Mouse (Mus musculus): ENCODE measurements around the gene Lpar5.
A peak's percentile ranks its signal among the peaks of the same experiment; 100 is the strongest.
"Not testable (repeated sequence)": the region's sequence is repeated elsewhere in the genome, so short reads cannot be mapped to it uniquely, and the experiment has no call there.

The Lpar5 gene

GRCm38 (mm10) chr6:125067571-125067995, at the start of gene Lpar5:
Gene Lpar5, plus strand, starts transcription at chr6:125067920.
- DNase-seq (ENCODE audit: low spot score in 2 of 2): peak; percentile 65 to 79

GRCm38 (mm10) chr6:125030532-125030931, 37.2 kb upstream of the Lpar5 start:
- DNase-seq (ENCODE audit: low spot score in 2 of 2): peak; percentile 61 to 76

- DNase-seq (ENCODE audit: low spot score in 2 of 2): no peak
These were observed 36.1 kb upstream of the Lpar5 start for GRCm38 (mm10) chr6:125031604-125032003.

GRCm38 (mm10) chr6:125038666-125039065, 29.1 kb upstream of the Lpar5 start:
- no peak for DNase-seq (ENCODE audit: low spot score in 2 of 2)

GRCm38 (mm10) chr6:125039131-125039530, 28.6 kb upstream of the Lpar5 start:
- DNase-seq (ENCODE audit: low spot score in 2 of 2): no peak

- peak; percentile 85 to 90 for DNase-seq (ENCODE audit: low spot score in 2 of 2)
These were observed 28.1 kb upstream of the Lpar5 start, which contains the start of gene Ing4 for GRCm38 (mm10) chr6:125039533-125040153. Gene Ing4, plus strand, starts transcription at chr6:125039760.

GRCm38 (mm10) chr6:125040221-125040620, 27.5 kb upstream of the Lpar5 start:
- no peak for DNase-seq (ENCODE audit: low spot score in 2 of 2)

GRCm38 (mm10) chr6:125041047-125041446, 26.7 kb upstream of the Lpar5 start:
- peak in 1 of 2 experiments; percentile 16 for DNase-seq (ENCODE audit: low spot score in 2 of 2)

- DNase-seq (ENCODE audit: low spot score in 2 of 2): no peak
These were observed 25.6 kb upstream of the Lpar5 start for GRCm38 (mm10) chr6:125042081-125042480.

- peak; percentile 53 to 77 for DNase-seq (ENCODE audit: low spot score in 2 of 2)
These were observed 21.0 kb upstream of the Lpar5 start for GRCm38 (mm10) chr6:125046691-125047090.

- no peak for DNase-seq (ENCODE audit: low spot score in 2 of 2)
These were observed 18.0 kb upstream of the Lpar5 start, which contains the start of gene Acrbp for GRCm38 (mm10) chr6:125049678-125050077. Gene Acrbp, plus strand, starts transcription at chr6:125049689.

- DNase-seq (ENCODE audit: low spot score in 2 of 2): peak in 1 of 2 experiments; percentile 43
These were observed 16.5 kb upstream of the Lpar5 start for GRCm38 (mm10) chr6:125051237-125051636.

GRCm38 (mm10) chr6:125061493-125061892, 6.2 kb upstream of the Lpar5 start:
- no peak for DNase-seq (ENCODE audit: low spot score in 2 of 2)

- no peak for DNase-seq (ENCODE audit: low spot score in 2 of 2)
These were observed 5.2 kb upstream of the Lpar5 start for GRCm38 (mm10) chr6:125062511-125062910.

- no peak for DNase-seq (ENCODE audit: low spot score in 2 of 2)
These were observed 3.8 kb upstream of the Lpar5 start for GRCm38 (mm10) chr6:125063906-125064305.

- DNase-seq (ENCODE audit: low spot score in 2 of 2): not testable (repeated sequence)
These were observed 2.5 kb upstream of the Lpar5 start for GRCm38 (mm10) chr6:125065223-125065622.

GRCm38 (mm10) chr6:125071170-125071895, 3.6 kb downstream of the Lpar5 start:
- peak; percentile 62 to 69 for DNase-seq (ENCODE audit: low spot score in 2 of 2)

GRCm38 (mm10) chr6:125071896-125072279, 4.2 kb downstream of the Lpar5 start:
- DNase-seq (ENCODE audit: low spot score in 2 of 2): no peak

- no peak for DNase-seq (ENCODE audit: low spot score in 2 of 2)
These were observed 6.1 kb downstream of the Lpar5 start for GRCm38 (mm10) chr6:125073825-125074224.

GRCm38 (mm10) chr6:125081394-125081793, 13.7 kb downstream of the Lpar5 start:
- DNase-seq (ENCODE audit: low spot score in 2 of 2): no peak

- no peak for DNase-seq (ENCODE audit: low spot score in 2 of 2)
These were observed 14.3 kb downstream of the Lpar5 start for GRCm38 (mm10) chr6:125081797-125082560.

GRCm38 (mm10) chr6:125082801-125083386, 15.2 kb downstream of the Lpar5 start:
- DNase-seq (ENCODE audit: low spot score in 2 of 2): no peak

All from natural killer cell, adult 2 months (primary cell).